Mouse (Mus musculus) cerebellum, adult 2 months (tissue): ENCODE results near the gene Mmp27.

Source experiments
- CTCF ChIP-seq: fragments of 200-500 bp; IDR thresholded peaks from 2 replicates; pipeline ENCODE4 v1.5.1; 2011; ENCODE audit warnings: low read depth, mild to moderate bottlenecking, control low read depth, low read length, moderate library complexity, borderline replicate concordance; ENCODE audit not compliant: insufficient read depth
- POLR2A ChIP-seq: fragments of 200-500 bp; IDR thresholded peaks from 2 replicates; pipeline ENCODE4 v1.6.1; 2011; ENCODE audit warnings: low read length, control low read depth, borderline replicate concordance; ENCODE audit not compliant: insufficient read depth

GRCm38 (mm10) chr9:7594816-7595540 is 23.8 kb downstream of the Mmp27 start:
- TF ChIP-seq CTCF (peak; percentile 74), POLR2A (no peak)
